Comparison of ENCODE assay signal across 8 mouse cellular contexts in the genomic region with DNA sequence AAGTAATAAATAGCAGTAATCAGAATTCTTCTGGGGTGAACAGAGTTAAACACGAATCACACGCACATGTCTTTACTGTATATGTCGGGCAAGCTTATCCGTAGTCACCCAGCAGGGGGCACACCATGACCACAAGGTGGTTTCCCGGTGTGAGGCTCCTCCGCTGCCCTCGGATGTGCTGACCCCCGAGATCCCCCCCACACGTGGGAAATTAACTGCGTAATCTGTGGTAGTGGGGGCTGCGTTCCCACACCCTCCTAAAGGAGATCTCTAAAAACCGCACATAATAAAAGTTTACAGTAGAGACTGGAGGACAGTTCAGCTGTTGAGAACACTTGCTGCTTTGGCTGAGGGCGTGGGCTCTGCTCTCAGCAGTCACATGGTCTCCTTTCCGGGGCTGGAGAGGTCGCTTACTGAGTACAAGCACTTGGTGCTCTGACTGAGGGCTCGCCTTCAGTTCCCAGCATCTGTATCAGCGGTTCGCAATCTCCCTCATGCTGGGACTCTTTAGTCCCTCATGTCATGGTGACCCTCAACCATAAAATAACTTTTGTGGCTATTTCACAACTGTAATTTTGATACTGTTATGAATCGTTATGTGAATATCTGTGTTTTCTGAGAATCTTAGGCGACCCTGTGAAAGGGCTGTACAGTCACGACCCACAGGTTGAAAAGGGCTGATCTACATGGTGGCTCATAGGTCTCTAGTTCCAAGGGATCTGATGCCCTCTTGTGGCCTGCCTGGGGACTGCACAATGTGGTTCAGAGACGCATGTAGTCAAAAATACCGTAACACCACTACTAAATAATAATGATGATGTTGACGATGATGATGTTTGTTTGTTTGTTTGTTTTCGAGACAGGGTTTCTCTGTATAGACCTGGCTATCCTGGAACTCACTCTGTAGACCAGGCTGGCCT. TPM values are rescaled to one million over a fixed set of nuclear protein-coding genes. Genes with fewer than 3 reads are reported as not detected.
DNase-seq lines count a peak whose midpoint lies in the region; ATAC-seq and TF ChIP-seq lines count a peak whose summit lies in the region.

No protein-coding gene starts in this region.

- peak; percentile 62 for TF ChIP-seq CTCF in G1E (IDR thresholded peaks at IDR 0.05; ENCODE audit: low read depth, low read length)

- H3K9ac ChIP-seq in lung, embryonic 16.5 days (ENCODE audit: low read length) = 0 out of 2 replicates have a peak overlapping the region, but pooled peaks have one; percentile 39

- no peaks in the 10 kb centered on the region for H3K4me1 ChIP-seq in G1E (ENCODE audit: insufficient read depth, low read depth, low read length)
- H3K4me1 ChIP-seq in hindbrain, embryonic 10.5 days (replicated peaks) = peaks cover 4% of the 10 kb centered on the region; the same call in 1 of the 2 replicates
- peaks cover 2% of the 10 kb centered on the region; the same call in 1 of the 2 replicates for H3K4me1 ChIP-seq in lung, embryonic 16.5 days (replicated peaks; ENCODE audit: control insufficient read depth, insufficient read depth, low read length)

- H3K27me3 ChIP-seq in G1E (ENCODE audit: insufficient read depth, low read length) = peaks cover 4% of the 10 kb centered on the region; the same call in 1 of the 2 replicates
- no peaks in the 10 kb centered on the region for H3K27me3 ChIP-seq in hindbrain, embryonic 10.5 days (ENCODE audit: insufficient read depth, poor library complexity, severe bottlenecking)
- H3K27me3 ChIP-seq in lung, embryonic 16.5 days (ENCODE audit: control insufficient read depth, insufficient read depth, low read depth, low read length) = no peaks in the 10 kb centered on the region

- peak overlapping the region; percentile 55 for H3K4me2 ChIP-seq in lung, embryonic 16.5 days (ENCODE audit: low read depth, low read length)

- no peak overlapping the region for H3K27ac ChIP-seq in hindbrain, embryonic 10.5 days
- no peak overlapping the region for H3K27ac ChIP-seq in lung, embryonic 16.5 days (ENCODE audit: low read length)

- WGBS in hindbrain, embryonic 10.5 days = 18% methylated on average over 25 of the region's 25 CpGs
- 11% methylated on average over 25 of the region's 25 CpGs for WGBS in lung, embryonic 16.5 days

- H3K4me3 ChIP-seq in G1E (ENCODE audit: low read depth, low read length) = no peak overlapping the region
- H3K4me3 ChIP-seq in hindbrain, embryonic 10.5 days = peak overlapping the region; percentile 40
- H3K4me3 ChIP-seq in lung, embryonic 16.5 days (ENCODE audit: low read length) = peak overlapping the region; percentile 30

- H3K9me3 ChIP-seq in G1E (replicated peaks) = no peaks in the 10 kb centered on the region
- H3K9me3 ChIP-seq in hindbrain, embryonic 10.5 days = no peaks in the 10 kb centered on the region
- H3K9me3 ChIP-seq in lung, embryonic 16.5 days (ENCODE audit: control insufficient read depth, low read length) = no peaks in the 10 kb centered on the region

- ATAC-seq in G1E (ENCODE audit: extremely low read depth, insufficient number of reproducible peaks, low FRiP score, poor library complexity, severe bottlenecking) = peak; percentile 57; the same call in 1 of the 2 replicates
- peak; percentile 72; the same call in 1 of the 2 replicates for ATAC-seq in frontal cortex, adult (ENCODE audit: low TSS enrichment)
- ATAC-seq in lung, embryonic 16.5 days (ENCODE audit: low read depth) = peak; percentile 67; the same call in 1 of the 2 replicates

- H3K36me3 ChIP-seq in G1E (replicated peaks) = no peaks in the 10 kb centered on the region
- H3K36me3 ChIP-seq in hindbrain, embryonic 10.5 days = no peaks in the 10 kb centered on the region
- no peaks in the 10 kb centered on the region for H3K36me3 ChIP-seq in lung, embryonic 16.5 days (ENCODE audit: control insufficient read depth, insufficient read depth, low read length)

- DNase-seq in G1E (ENCODE audit: low spot score) = no peak
- peak; percentile 81 to 82 for DNase-seq in cerebellum, adult 18-20 months
- DNase-seq in hindbrain, embryonic 10.5 days (ENCODE audit: low spot score) = peak; percentile 84
- peak; percentile 84 for DNase-seq in layer of hippocampus, adult 9-10 months (ENCODE audit: low spot score)
- DNase-seq in ovary, postnatal 10 days (ENCODE audit: low spot score) = peak; percentile 71
- peak; percentile 83 to 94 for DNase-seq in thymus, postnatal 10 days (ENCODE audit: low spot score in 2 of 2)

RNA-seq across cellular contexts. Expression of a gene that starts 32.0 kb away (rescaled TPM):
- total RNA-seq in G1E (2014; fragmentation: Nextera tagmentation) (not detected in 2 replicates), G1E (2017) (not detected in 2 replicates)
- not detected in 2 replicates for polyA plus RNA-seq in G1E (2012)
- not detected in 2 replicates for polyA plus RNA-seq in hindbrain, embryonic 10.5 days (2016; fragmentation: Nextera tagmentation; extraction: Ambion mirVana)
- polyA plus RNA-seq in lung, embryonic 16.5 days (2015; fragmentation: Nextera tagmentation; extraction: Ambion mirVana) = not detected in 2 replicates

RNA-seq across cellular contexts. Expression of a gene that starts 50.5 kb away (rescaled TPM):
- total RNA-seq in G1E (2014; fragmentation: Nextera tagmentation) (13.1 and 20.2 TPM in 2 replicates), G1E (2017) (1.1 and 1.7 TPM in 2 replicates)
- polyA plus RNA-seq in G1E (2012) = 0.25 and 0.47 TPM in 2 replicates
- polyA plus RNA-seq in hindbrain, embryonic 10.5 days (2016; fragmentation: Nextera tagmentation; extraction: Ambion mirVana) = 0.17 and 0.57 TPM in 2 replicates
- polyA plus RNA-seq in lung, embryonic 16.5 days (2015; fragmentation: Nextera tagmentation; extraction: Ambion mirVana) = 0.45 and 0.49 TPM in 2 replicates

RNA-seq across cellular contexts. Expression of a gene that starts 50.7 kb away (rescaled TPM):
- total RNA-seq in G1E (2014; fragmentation: Nextera tagmentation) (187 and 204 TPM in 2 replicates), G1E (2017) (398 and 402 TPM in 2 replicates)
- 276 and 342 TPM in 2 replicates for polyA plus RNA-seq in G1E (2012)
- 449 and 453 TPM in 2 replicates for polyA plus RNA-seq in hindbrain, embryonic 10.5 days (2016; fragmentation: Nextera tagmentation; extraction: Ambion mirVana)
- 403 and 411 TPM in 2 replicates for polyA plus RNA-seq in lung, embryonic 16.5 days (2015; fragmentation: Nextera tagmentation; extraction: Ambion mirVana)
